Mouse (Mus musculus): ENCODE data around the gene Pabpc6. TPM values are rescaled to one million over a fixed set of nuclear protein-coding genes. Genes with fewer than 3 reads are reported as not detected.

Gene Pabpc6
- polyA plus RNA-seq, 1 experiment = 0.31 TPM

DNA sequence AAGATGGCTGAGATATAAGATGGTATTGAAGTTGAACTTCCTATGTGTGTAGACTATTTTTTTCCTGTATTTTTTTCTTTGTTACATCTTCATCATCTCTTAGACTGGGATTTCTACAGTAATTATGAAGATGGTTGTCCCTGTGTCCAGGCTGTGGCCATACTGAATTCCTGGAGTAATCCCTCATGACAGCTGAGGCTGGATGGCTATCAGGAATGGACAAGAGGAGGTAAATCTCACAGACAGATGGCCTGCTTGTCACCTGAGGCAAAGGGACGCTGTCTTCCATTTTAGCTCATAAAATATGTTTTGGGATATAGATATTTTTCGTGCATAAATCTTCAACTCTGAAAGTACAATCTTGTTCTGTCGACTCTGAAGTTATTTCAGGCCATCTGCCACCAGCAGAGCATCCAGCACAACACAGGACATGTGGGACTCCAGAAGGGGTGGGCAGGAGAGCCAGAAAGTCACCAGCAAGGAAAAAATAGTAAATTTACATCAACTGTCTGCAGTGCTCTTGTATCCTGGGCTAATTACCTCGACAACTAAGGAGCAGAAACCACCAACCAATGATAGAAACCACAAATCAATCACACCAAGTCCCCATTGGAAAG, 14.1 kb upstream of the Pabpc6 start:
- no peaks in the 10 kb centered on the region for H3K36me3 ChIP-seq (ENCODE audit: control insufficient read depth, insufficient read depth, low read length, poor library complexity, severe bottlenecking)
- no peak overlapping the region for H3K9ac ChIP-seq (ENCODE audit: low read depth, poor library complexity, severe bottlenecking)
- H3K27me3 ChIP-seq (ENCODE audit: control insufficient read depth, insufficient read depth, low read length, poor library complexity, severe bottlenecking) = no peaks in the 10 kb centered on the region
- TF ChIP-seq CTCF (IDR thresholded peaks at IDR 0.05; ENCODE audit: low read depth, low read length) = no peak
- TF ChIP-seq EP300 (IDR thresholded peaks at IDR 0.05; ENCODE audit: insufficient read depth, low read depth, low read length) = no peak
- no peak for TF ChIP-seq POLR2A (IDR thresholded peaks at IDR 0.05; ENCODE audit: insufficient read depth, low read length)
- no peaks in the 10 kb centered on the region for H3K9me3 ChIP-seq (replicated peaks; ENCODE audit: control insufficient read depth, insufficient read depth, low read length, poor library complexity, severe bottlenecking)
- H3K27ac ChIP-seq (ENCODE audit: insufficient read depth, low read length) = no peak overlapping the region
- H3K4me3 ChIP-seq (ENCODE audit: low read depth, low read length) = no peak overlapping the region
- no peaks in the 10 kb centered on the region for H3K4me1 ChIP-seq (ENCODE audit: control insufficient read depth, insufficient read depth, low read length)

GRCm38 (mm10) chr17:9680741-9681140, 11.2 kb upstream of the Pabpc6 start:
- Histone ChIP-seq H3K27ac (ENCODE audit: insufficient read depth, low read length) (no peak overlapping the region), H3K9ac (ENCODE audit: low read depth, poor library complexity, severe bottlenecking) (no peak overlapping the region), H3K9me3 (replicated peaks; ENCODE audit: control insufficient read depth, insufficient read depth, low read length, poor library complexity, severe bottlenecking) (no peaks in the 10 kb centered on the region), H3K36me3 (ENCODE audit: control insufficient read depth, insufficient read depth, low read length, poor library complexity, severe bottlenecking) (no peaks in the 10 kb centered on the region), H3K27me3 (ENCODE audit: control insufficient read depth, insufficient read depth, low read length, poor library complexity, severe bottlenecking) (no peaks in the 10 kb centered on the region), H3K4me1 (ENCODE audit: control insufficient read depth, insufficient read depth, low read length) (no peaks in the 10 kb centered on the region), H3K4me3 (ENCODE audit: low read depth, low read length) (no peak overlapping the region)
- TF ChIP-seq CTCF (IDR thresholded peaks at IDR 0.05; ENCODE audit: low read depth, low read length) (no peak), EP300 (IDR thresholded peaks at IDR 0.05; ENCODE audit: insufficient read depth, low read depth, low read length) (no peak), POLR2A (IDR thresholded peaks at IDR 0.05; ENCODE audit: insufficient read depth, low read length) (no peak)

DNA sequence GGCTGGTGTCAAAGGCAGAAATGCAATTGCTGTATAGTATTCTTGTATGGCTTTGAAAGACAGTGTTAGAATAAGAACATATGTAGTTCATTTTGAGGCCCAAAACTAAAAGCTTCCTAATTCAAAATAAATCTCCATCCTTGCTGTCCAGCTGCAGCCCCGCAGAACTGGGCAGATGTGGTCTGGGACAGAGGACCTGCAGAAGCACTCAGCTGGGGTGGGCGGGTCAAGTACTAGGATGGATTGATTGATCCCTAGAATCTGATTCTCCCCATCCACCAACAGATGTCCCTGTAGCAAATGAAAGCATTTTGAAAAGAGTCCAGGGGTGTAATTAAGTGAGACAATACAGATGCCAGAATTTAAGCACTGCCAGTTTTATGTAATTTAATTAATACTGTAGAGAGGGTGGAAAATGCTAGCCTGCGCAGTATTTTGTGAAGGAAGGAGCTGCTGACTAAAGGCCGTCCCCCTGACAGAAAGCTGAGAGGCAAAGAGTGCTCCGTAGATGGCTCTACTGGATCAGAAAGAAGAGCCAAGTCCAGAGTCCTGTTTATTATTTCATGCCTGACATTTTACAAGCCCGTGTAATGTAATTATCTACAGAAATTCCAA, 5.8 kb upstream of the Pabpc6 start:
- no peak overlapping the region for H3K27ac ChIP-seq (ENCODE audit: insufficient read depth, low read length)
- no peaks in the 10 kb centered on the region for H3K4me1 ChIP-seq (ENCODE audit: control insufficient read depth, insufficient read depth, low read length)
- no peak overlapping the region for H3K4me3 ChIP-seq (ENCODE audit: low read depth, low read length)
- TF ChIP-seq EP300 (IDR thresholded peaks at IDR 0.05; ENCODE audit: insufficient read depth, low read depth, low read length) = no peak
- TF ChIP-seq CTCF (IDR thresholded peaks at IDR 0.05; ENCODE audit: low read depth, low read length) = no peak
- no peak for TF ChIP-seq POLR2A (IDR thresholded peaks at IDR 0.05; ENCODE audit: insufficient read depth, low read length)
- H3K9ac ChIP-seq (ENCODE audit: low read depth, poor library complexity, severe bottlenecking) = no peak overlapping the region
- H3K9me3 ChIP-seq (replicated peaks; ENCODE audit: control insufficient read depth, insufficient read depth, low read length, poor library complexity, severe bottlenecking) = no peaks in the 10 kb centered on the region
- H3K27me3 ChIP-seq (ENCODE audit: control insufficient read depth, insufficient read depth, low read length, poor library complexity, severe bottlenecking) = no peaks in the 10 kb centered on the region
- no peaks in the 10 kb centered on the region for H3K36me3 ChIP-seq (ENCODE audit: control insufficient read depth, insufficient read depth, low read length, poor library complexity, severe bottlenecking)

DNA sequence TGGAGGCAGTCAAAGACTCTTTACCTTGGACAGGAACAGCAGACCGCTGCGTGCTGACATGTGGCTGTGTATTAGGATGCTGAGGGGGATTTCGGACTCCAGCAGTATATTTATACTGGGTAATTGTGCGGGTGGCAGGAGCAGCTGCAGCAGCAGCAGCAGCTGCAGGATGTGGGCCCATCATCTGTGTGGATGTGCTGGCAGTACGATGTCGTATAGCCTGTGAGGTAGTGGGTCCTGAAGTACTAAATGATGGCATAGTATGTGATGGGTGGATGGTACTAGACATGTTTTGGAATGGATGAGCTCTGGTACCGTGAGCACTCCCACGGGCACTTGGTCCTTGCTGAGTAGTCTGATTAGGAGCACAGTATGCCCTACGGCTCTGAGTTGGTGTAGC, 1.6 kb downstream of the Pabpc6 start:
- no peaks in the 10 kb centered on the region for H3K4me1 ChIP-seq (ENCODE audit: control insufficient read depth, insufficient read depth, low read length)
- H3K9me3 ChIP-seq (replicated peaks; ENCODE audit: control insufficient read depth, insufficient read depth, low read length, poor library complexity, severe bottlenecking) = no peaks in the 10 kb centered on the region
- H3K36me3 ChIP-seq (ENCODE audit: control insufficient read depth, insufficient read depth, low read length, poor library complexity, severe bottlenecking) = no peaks in the 10 kb centered on the region
- H3K27me3 ChIP-seq (ENCODE audit: control insufficient read depth, insufficient read depth, low read length, poor library complexity, severe bottlenecking) = peaks cover 1% of the 10 kb centered on the region; the same call in 1 of the 2 replicates
- H3K4me3 ChIP-seq (ENCODE audit: low read depth, low read length) = no peak overlapping the region
- no peak overlapping the region for H3K9ac ChIP-seq (ENCODE audit: low read depth, poor library complexity, severe bottlenecking)
- H3K27ac ChIP-seq (ENCODE audit: insufficient read depth, low read length) = no peak overlapping the region
- no peak for TF ChIP-seq CTCF (IDR thresholded peaks at IDR 0.05; ENCODE audit: low read depth, low read length)

DNA sequence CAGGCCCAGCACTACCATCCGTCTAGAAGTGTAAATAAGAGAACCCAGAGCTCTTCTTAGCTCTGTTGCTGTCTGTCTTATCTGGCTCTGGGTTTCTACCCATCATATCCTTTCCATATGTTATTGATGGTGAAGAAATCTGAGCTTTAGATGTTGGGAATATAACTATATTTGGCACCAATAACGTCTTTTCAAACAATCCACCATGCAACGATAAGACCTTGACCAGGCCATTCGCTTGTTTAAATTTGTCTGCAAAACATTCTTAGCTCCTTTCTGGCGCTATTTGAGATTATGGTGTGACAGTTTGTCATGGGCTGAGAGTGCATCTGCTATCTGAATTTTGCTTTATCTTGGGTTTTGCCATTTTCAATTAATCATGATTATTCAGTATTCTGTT, 10.9 kb downstream of the Pabpc6 start:
- Histone ChIP-seq H3K9me3 (replicated peaks; ENCODE audit: control insufficient read depth, insufficient read depth, low read length, poor library complexity, severe bottlenecking) (no peaks in the 10 kb centered on the region), H3K4me1 (ENCODE audit: control insufficient read depth, insufficient read depth, low read length) (no peaks in the 10 kb centered on the region), H3K36me3 (ENCODE audit: control insufficient read depth, insufficient read depth, low read length, poor library complexity, severe bottlenecking) (no peaks in the 10 kb centered on the region), H3K27ac (ENCODE audit: insufficient read depth, low read length) (no peak overlapping the region), H3K9ac (ENCODE audit: low read depth, poor library complexity, severe bottlenecking) (no peak overlapping the region), H3K4me3 (ENCODE audit: low read depth, low read length) (no peak overlapping the region), H3K27me3 (ENCODE audit: control insufficient read depth, insufficient read depth, low read length, poor library complexity, severe bottlenecking) (no peaks in the 10 kb centered on the region)
- no peak for TF ChIP-seq EP300 (IDR thresholded peaks at IDR 0.05; ENCODE audit: insufficient read depth, low read depth, low read length)
- no peak for TF ChIP-seq POLR2A (IDR thresholded peaks at IDR 0.05; ENCODE audit: insufficient read depth, low read length)
- no peak for TF ChIP-seq CTCF (IDR thresholded peaks at IDR 0.05; ENCODE audit: low read depth, low read length)

- H3K4me1 ChIP-seq (ENCODE audit: control insufficient read depth, insufficient read depth, low read length) = no peaks in the 10 kb centered on the region
- no peak overlapping the region for H3K4me3 ChIP-seq (ENCODE audit: low read depth, low read length)
- H3K9me3 ChIP-seq (replicated peaks; ENCODE audit: control insufficient read depth, insufficient read depth, low read length, poor library complexity, severe bottlenecking) = no peaks in the 10 kb centered on the region
- no peaks in the 10 kb centered on the region for H3K27me3 ChIP-seq (ENCODE audit: control insufficient read depth, insufficient read depth, low read length, poor library complexity, severe bottlenecking)
- TF ChIP-seq CTCF (IDR thresholded peaks at IDR 0.05; ENCODE audit: low read depth, low read length) (no peak), POLR2A (IDR thresholded peaks at IDR 0.05; ENCODE audit: insufficient read depth, low read length) (no peak), EP300 (IDR thresholded peaks at IDR 0.05; ENCODE audit: insufficient read depth, low read depth, low read length) (no peak)
- no peak overlapping the region for H3K27ac ChIP-seq (ENCODE audit: insufficient read depth, low read length)
- H3K36me3 ChIP-seq (ENCODE audit: control insufficient read depth, insufficient read depth, low read length, poor library complexity, severe bottlenecking) = no peaks in the 10 kb centered on the region
- H3K9ac ChIP-seq (ENCODE audit: low read depth, poor library complexity, severe bottlenecking) = no peak overlapping the region
These were observed 15.4 kb downstream of the Pabpc6 start for GRCm38 (mm10) chr17:9654155-9654554.

Measured in ES-Bruce4 (cell line).